Mouse (Mus musculus): ENCODE measurements at regions not wholly inside any gene's neighbourhood (a gene's known extent, or its start where the extent isn't known, plus 50 kb on each side); places are given as distances from the start of the nearest gene placed in this dataset. TPM values are rescaled to one million over a fixed set of nuclear protein-coding genes. Genes with fewer than 3 reads are reported as not detected.

DNA sequence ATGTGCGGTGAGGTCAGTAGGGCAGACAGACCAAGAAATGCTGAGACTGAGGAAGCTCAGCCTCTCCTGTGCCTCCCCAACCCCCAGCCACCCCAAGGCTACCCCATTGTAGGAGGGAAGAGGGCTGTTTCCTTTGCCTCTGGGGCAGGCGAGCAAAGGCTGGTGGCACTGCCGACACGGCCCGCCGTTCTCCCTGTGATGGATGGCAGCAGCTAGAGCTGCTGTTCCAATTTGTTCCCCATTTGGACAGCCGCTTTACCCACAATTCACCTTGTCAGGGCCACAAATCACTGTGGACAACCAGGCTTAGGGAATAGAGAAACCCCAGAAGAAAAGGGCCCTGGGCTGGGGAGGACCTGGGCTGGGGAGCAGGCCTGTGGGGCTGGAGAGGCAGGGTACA is 51.5 kb upstream of the Lemd2 start:
- Histone ChIP-seq H3K27me3 (ENCODE audit: control insufficient read depth, insufficient read depth, low read length) (no peaks in the 10 kb centered on the region), H3K9ac (no peak overlapping the region), H3K27ac (no peak overlapping the region), H3K4me1 (replicated peaks; ENCODE audit: control insufficient read depth, insufficient read depth, low read length) (no peaks in the 10 kb centered on the region; the same call in 1 of the 2 replicates), H3K36me3 (replicated peaks; ENCODE audit: control insufficient read depth, insufficient read depth) (no peaks in the 10 kb centered on the region), H3K4me3 (replicated peaks; ENCODE audit: low read length) (no peak overlapping the region), H3K9me3 (ENCODE audit: control insufficient read depth, low read length) (no peaks in the 10 kb centered on the region), H3K4me2 (replicated peaks) (no peak overlapping the region)
- ATAC-seq (ENCODE audit: low FRiP score): no peak
- 46% methylated on average over 7 of the region's 7 CpGs for WGBS
- DNase-seq (ENCODE audit: low spot score): no peak

Small RNA genes in the stretch of these regions (microRNA-seq; reads per million reads assigned to microRNA genes)
- gene Mir7214 (not detected), gene Mir7216 (not detected), gene Mir7217 (not detected), gene Mir7218 (not detected)
